Mouse (Mus musculus) skeletal muscle tissue, postnatal 0 days (tissue): Measurements from ENCODE around the gene Zbtb34. TPM values are rescaled to one million over a fixed set of nuclear protein-coding genes. Genes with fewer than 3 reads are reported as not detected.

Source experiments
- microRNA-seq, 2 experiments: library from miRNA; unstranded; fragments of <30 nt; microRNA quantifications; one replicate each; pipeline ENCODE4; 2016
- polyA plus RNA-seq: library from polyadenylated mRNA; unstranded; fragments of >200 nt; fragmentation: Nextera tagmentation; extraction: Ambion mirVana; gene quantifications from 2 replicates; pipeline ENCODE4 v1.2.1, GENCODE M21; 2015

The Zbtb34 gene
- 1.6 and 1.7 TPM in 2 replicates for polyA plus RNA-seq

DNA sequence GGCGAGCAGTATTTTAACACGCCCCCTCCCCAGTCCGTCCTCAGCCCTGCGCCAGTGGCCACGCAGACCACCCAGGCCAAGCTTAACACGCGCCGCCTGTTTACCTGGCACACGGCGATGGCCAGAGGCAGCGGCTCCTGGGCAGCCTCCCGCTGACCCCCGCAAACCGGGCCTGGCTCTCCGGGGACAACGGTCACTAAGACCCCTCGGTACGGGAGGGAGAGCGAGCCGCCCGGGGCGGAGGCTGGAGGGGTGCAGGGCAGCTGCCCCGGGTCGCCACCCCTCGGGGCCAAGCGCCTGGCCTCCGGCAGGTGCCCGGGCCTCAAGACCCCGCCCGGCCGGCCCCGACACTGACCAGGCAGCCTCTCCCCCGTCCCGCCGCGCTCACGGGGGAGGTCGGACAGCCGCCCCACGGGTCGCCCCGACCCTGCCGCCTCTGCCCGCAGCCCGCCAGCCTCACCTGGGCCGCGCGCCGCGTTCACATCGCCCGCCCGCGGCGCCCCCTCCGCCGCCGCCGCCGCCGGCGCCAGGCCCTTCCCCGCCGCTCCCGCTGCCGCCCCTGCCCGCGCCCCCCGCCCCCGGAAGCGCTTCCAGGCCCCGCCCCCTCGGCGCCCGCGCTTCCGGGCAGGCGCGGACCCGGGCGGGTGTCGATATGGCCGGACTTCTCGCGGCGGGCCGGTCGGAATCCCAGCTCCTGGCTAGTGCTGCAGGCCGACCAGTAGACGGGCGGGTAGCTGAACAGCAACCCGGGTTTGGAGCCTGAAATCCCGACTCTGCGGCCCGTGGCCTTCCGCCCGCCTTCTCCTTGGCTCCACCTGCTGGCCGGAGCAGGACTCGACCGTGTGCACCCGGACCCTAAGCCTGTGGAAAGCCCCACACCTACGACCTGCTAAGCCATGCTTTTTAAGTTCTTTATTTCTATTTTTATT is at the start of gene Zbtb34:
TSS of gene Zbtb34 (minus strand) at position 554 of the 929 bp plus-strand sequence.

DNA sequence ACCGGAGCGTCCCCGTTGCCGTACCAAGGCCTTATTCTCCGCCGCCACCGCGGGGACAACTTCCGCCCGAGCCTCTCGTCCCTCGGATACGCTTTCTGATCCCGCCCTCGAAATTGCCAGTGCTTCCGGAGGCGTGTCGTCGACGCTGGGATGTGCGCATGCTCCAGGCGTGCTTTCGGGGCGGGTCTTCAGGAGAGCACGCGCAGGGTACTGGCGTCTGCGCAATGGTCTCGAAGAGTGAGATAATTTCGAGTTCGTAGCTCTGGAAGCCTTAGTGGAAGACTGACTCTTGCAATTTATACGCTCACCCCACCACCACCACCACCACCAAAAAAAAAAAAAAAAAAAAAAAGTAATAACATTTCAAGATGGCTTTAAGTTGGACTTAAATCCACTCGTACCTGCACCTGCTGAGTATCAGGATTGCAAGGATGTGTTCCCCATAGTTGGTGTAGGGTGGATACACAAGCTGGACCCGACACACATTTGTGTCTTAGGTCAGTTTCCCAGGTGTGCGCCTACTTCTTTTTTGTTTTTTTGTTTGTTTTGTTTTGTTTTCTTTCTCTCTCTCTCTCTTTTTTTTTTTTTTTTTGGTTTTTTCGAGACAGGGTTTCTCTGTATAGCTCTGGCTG is 37.5 kb upstream of the Zbtb34 start, which contains the start of gene Zbtb43:
TSS of gene Zbtb43 (minus strand) at position 94 of the 632 bp plus-strand sequence.

DNA sequence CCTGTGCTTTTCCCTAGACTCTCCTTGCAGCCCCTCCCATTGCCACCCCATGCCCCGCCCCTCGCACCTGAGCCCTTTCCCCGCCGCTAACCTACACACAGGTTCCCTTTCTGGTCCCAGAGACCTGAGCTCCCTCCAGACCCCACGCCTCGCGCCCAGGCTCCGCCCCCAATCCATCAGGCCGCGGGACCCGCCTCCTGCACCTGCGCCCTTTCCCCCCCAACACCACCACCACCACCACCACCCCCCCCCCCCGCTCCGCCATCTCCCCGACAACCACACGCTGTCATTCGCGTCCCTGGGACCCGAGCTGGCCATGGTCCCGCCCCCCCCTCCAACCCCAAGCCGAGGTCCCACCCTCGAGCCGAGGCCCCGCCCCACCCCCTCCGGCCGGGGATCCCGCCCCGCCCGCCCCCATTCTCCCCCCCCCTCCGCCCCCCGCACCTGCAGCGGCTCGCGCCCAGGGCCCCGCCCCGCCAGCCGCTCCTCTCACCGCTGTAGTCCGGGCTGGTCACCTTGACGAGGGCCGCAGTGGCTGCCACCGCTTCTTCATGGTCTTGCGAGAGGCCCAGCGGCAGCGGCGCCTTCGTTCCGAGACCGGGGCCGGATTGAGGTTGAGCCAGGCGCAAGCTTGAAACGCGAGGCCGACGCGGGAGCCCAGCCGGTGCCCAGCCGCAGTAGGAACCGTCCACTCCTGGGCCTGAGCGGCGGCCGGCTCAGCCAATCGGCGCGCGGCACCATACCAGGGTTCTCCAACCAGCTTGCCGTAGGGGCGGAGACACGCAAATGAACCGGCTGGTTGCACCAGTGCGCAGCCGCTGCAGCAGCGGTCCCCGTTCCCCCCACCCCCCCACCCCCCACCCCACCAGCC is 60.1 kb downstream of the Zbtb34 start, which contains the start of gene Ralgps1:
TSS of gene Ralgps1 (minus strand) at position 710 of the 871 bp plus-strand sequence.

Small RNAs within 50 kb of the gene (microRNA-seq; reads per million reads assigned to microRNA genes)
- 0 reads per million in 2 experiments for gene Gm25998

Other genes with a start within 250 kb of the Zbtb34 start
- 130 and 158 TPM in 2 replicates for gene Angptl2, start 215.3 kb downstream of the Zbtb34 start, polyA plus RNA-seq
- 1.7 and 1.9 TPM in 2 replicates for gene Ralgps1, start 59.8 kb downstream of the Zbtb34 start, polyA plus RNA-seq
- gene Zbtb43, start 37.2 kb upstream of the Zbtb34 start, polyA plus RNA-seq, result 9.5 and 10.4 TPM in 2 replicates
- 0.02 and 0.05 TPM in 2 replicates for gene Lmx1b, start 209.2 kb upstream of the Zbtb34 start, polyA plus RNA-seq